Mouse (Mus musculus) lung, adult 18-20 months (tissue): ENCODE results near the gene Ktn1.
A peak's percentile ranks its signal among the peaks of the same experiment; 100 is the strongest.

Experiments
- DNase-seq, 2 experiments: peaks; one replicate each; pipeline ENCODE4 v3.0.0; 2022; ENCODE audit warnings: mixed read lengths in 2 of 2

The Ktn1 gene

GRCm38 (mm10) chr14:47648218-47648617 is at the start of gene Ktn1:
Gene Ktn1, plus strand, starts transcription at chr14:47648448.
- DNase-seq: no peak

GRCm38 (mm10) chr14:47613254-47613653 is 35.0 kb upstream of the Ktn1 start:
- no peak for DNase-seq

- DNase-seq: no peak
Observed at GRCm38 (mm10) chr14:47618891-47619290, 29.4 kb upstream of the Ktn1 start.

GRCm38 (mm10) chr14:47621901-47622300 is 26.3 kb upstream of the Ktn1 start:
- DNase-seq: no peak

- DNase-seq: no peak
Observed at GRCm38 (mm10) chr14:47624837-47625236, 23.4 kb upstream of the Ktn1 start.

- DNase-seq: no peak
Observed at GRCm38 (mm10) chr14:47626143-47626542, 22.1 kb upstream of the Ktn1 start.

- DNase-seq: no peak
Observed at GRCm38 (mm10) chr14:47626812-47627211, 21.4 kb upstream of the Ktn1 start.

- no peak for DNase-seq
Observed at GRCm38 (mm10) chr14:47627360-47627759, 20.9 kb upstream of the Ktn1 start.

- DNase-seq: no peak
Observed at GRCm38 (mm10) chr14:47632419-47632818, 15.8 kb upstream of the Ktn1 start.

- peak; percentile 44 to 62 for DNase-seq
Observed at GRCm38 (mm10) chr14:47634410-47634809, 13.8 kb upstream of the Ktn1 start.

GRCm38 (mm10) chr14:47634846-47635245 is 13.4 kb upstream of the Ktn1 start:
- DNase-seq: no peak

GRCm38 (mm10) chr14:47638316-47638895 is 9.8 kb upstream of the Ktn1 start:
- no peak for DNase-seq

GRCm38 (mm10) chr14:47645620-47646019 is 2.6 kb upstream of the Ktn1 start:
- DNase-seq: no peak

- DNase-seq: no peak
Observed at GRCm38 (mm10) chr14:47646246-47646645, 2.0 kb upstream of the Ktn1 start.

GRCm38 (mm10) chr14:47646696-47647516 is 1.3 kb upstream of the Ktn1 start:
- DNase-seq: no peak

- peak; percentile 80 to 83 for DNase-seq
Observed at GRCm38 (mm10) chr14:47648706-47649630, 720 bp downstream of the Ktn1 start.

GRCm38 (mm10) chr14:47649631-47650337 is 1.5 kb downstream of the Ktn1 start:
- DNase-seq: peak; percentile 53 to 57

GRCm38 (mm10) chr14:47650338-47650720 is 2.1 kb downstream of the Ktn1 start:
- no peak for DNase-seq

- DNase-seq: no peak
Observed at GRCm38 (mm10) chr14:47651272-47651671, 3.0 kb downstream of the Ktn1 start.

- no peak for DNase-seq
Observed at GRCm38 (mm10) chr14:47655444-47655843, 7.2 kb downstream of the Ktn1 start.

GRCm38 (mm10) chr14:47663844-47664469 is 15.7 kb downstream of the Ktn1 start:
- no peak for DNase-seq

GRCm38 (mm10) chr14:47664470-47664864 is 16.2 kb downstream of the Ktn1 start:
- DNase-seq: no peak
